Mouse (Mus musculus) embryo, embryonic 11 days (tissue): ENCODE results near the gene Pp2d1.
"Not testable (repeated sequence)": the region's sequence is repeated elsewhere in the genome, so short reads cannot be mapped to it uniquely, and the experiment has no call there.

Source experiments
- DNase-seq: peaks from one replicate; pipeline ENCODE4 v3.0.0-alpha.2; 2015

Pp2d1 gene

GRCm38 (mm10) chr17:53539351-53539750 is at the start of gene Pp2d1:
Pp2d1 (minus strand) TSS chr17:53539451.
- DNase-seq = not testable (repeated sequence)

GRCm38 (mm10) chr17:53588097-53588855 is 49.0 kb upstream of the Pp2d1 start:
- DNase-seq = no peak

GRCm38 (mm10) chr17:53587074-53587851 is 48.0 kb upstream of the Pp2d1 start:
- peak; percentile 41 for DNase-seq

- DNase-seq = no peak
Measured at GRCm38 (mm10) chr17:53583846-53584579, 44.8 kb upstream of the Pp2d1 start.

GRCm38 (mm10) chr17:53582805-53583204 is 43.6 kb upstream of the Pp2d1 start:
- DNase-seq = no peak

GRCm38 (mm10) chr17:53582026-53582585 is 42.9 kb upstream of the Pp2d1 start:
- DNase-seq = no peak

- DNase-seq = no peak
Measured at GRCm38 (mm10) chr17:53580237-53580636, 41.0 kb upstream of the Pp2d1 start.

- DNase-seq = no peak
Measured at GRCm38 (mm10) chr17:53579612-53580011, 40.4 kb upstream of the Pp2d1 start.

GRCm38 (mm10) chr17:53578776-53579175 is 39.5 kb upstream of the Pp2d1 start:
- DNase-seq = no peak

GRCm38 (mm10) chr17:53578249-53578648 is 39.0 kb upstream of the Pp2d1 start:
- DNase-seq = no peak

GRCm38 (mm10) chr17:53577754-53578153 is 38.5 kb upstream of the Pp2d1 start:
- no peak for DNase-seq

- no peak for DNase-seq
Measured at GRCm38 (mm10) chr17:53577151-53577550, 37.9 kb upstream of the Pp2d1 start.

- no peak for DNase-seq
Measured at GRCm38 (mm10) chr17:53573019-53573556, 33.8 kb upstream of the Pp2d1 start.

- DNase-seq = not testable (repeated sequence)
Measured at GRCm38 (mm10) chr17:53570932-53571331, 31.7 kb upstream of the Pp2d1 start.

- DNase-seq = no peak
Measured at GRCm38 (mm10) chr17:53570361-53570875, 31.2 kb upstream of the Pp2d1 start.

GRCm38 (mm10) chr17:53569829-53570228 is 30.6 kb upstream of the Pp2d1 start:
- peak; percentile 35 for DNase-seq

GRCm38 (mm10) chr17:53568734-53569386 is 29.6 kb upstream of the Pp2d1 start:
- DNase-seq = no peak

- DNase-seq = peak; percentile 87
Measured at GRCm38 (mm10) chr17:53568118-53568517, 28.9 kb upstream of the Pp2d1 start.

GRCm38 (mm10) chr17:53567346-53568101 is 28.3 kb upstream of the Pp2d1 start:
- peak; percentile 71 for DNase-seq

GRCm38 (mm10) chr17:53566919-53567345 is 27.7 kb upstream of the Pp2d1 start:
- peak; percentile 75 for DNase-seq
